Mouse (Mus musculus): ENCODE results near the gene Npm1. TPM values are rescaled to one million over a fixed set of nuclear protein-coding genes. Genes with fewer than 3 reads are reported as not detected.

The Npm1 gene
- total RNA-seq, 1 experiment = 2,502 TPM

DNA sequence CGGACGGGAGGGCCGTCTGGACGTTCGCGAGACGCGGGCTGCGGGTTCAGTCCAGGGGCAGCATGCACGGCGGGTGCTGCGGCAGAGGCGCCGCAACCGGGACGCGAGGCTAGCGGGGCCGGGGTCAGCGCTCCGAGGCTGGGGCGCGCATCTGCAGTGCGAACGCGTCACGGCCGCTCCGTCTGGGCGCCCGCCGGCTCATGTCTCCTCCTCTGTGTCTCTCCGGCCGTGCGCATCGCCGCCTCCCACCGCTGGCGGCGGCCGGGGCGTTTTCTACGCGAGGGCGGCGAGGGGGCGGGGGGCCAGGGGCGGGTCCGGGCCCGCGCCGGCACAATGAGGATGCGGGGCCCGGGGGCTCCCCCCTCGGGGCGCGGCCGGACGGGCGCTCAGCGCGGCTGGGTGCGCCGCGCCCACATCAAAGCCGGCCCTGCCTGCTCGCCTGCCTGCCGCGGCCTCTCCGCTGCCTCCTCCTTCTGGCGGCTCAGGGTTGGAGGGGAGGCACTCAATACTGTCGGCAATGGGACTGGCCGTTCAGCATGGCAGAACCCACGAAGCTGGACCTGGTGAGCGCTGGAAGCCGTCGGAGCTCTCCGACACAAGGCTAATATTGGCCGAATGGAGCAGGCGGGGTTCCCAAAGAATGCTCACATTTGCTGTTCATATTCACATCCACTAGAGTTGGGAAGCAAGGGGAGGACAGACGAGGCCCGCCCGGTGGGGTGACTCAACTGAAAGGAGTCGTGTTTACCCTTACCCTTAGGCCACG, 15.3 kb downstream of the Npm1 start:
- Histone ChIP-seq H3K9me3 (ENCODE audit: control insufficient read depth, insufficient read depth, low read depth, low read length) (no peaks in the 10 kb centered on the region), H3K27ac (ENCODE audit: insufficient read depth, low read depth, low read length, poor library complexity, severe bottlenecking) (no peak overlapping the region), H3K36me3 (ENCODE audit: control insufficient read depth, insufficient read depth, low read length, poor library complexity, severe bottlenecking) (peaks cover 10% of the 10 kb centered on the region), H3K9ac (ENCODE audit: insufficient read depth, low read depth, low read length, poor library complexity, severe bottlenecking) (peak overlapping the region; percentile 45), H3K4me1 (ENCODE audit: control insufficient read depth in 2 of 2, insufficient read depth in 2 of 2, low read length in 2 of 2, poor library complexity in 1 of 2) (peaks cover 2 to 22% of the 10 kb centered on the region in 2 experiments; a peak in 3 of 4 replicates), H3K4me3 (ENCODE audit: insufficient read depth in 1 of 2, low read depth in 1 of 2, low read length in 2 of 2, poor library complexity in 1 of 2, severe bottlenecking in 1 of 2) (peak overlapping the region; percentile 54 to 78)
- TF ChIP-seq ZNF384 (IDR thresholded peaks at IDR 0.05; ENCODE audit: low read depth, low read length) = no peak
- TF ChIP-seq CHD2 (IDR thresholded peaks at IDR 0.05; ENCODE audit: low read depth, low read length) = no peak; the same call in 1 of the 2 replicates
- TF ChIP-seq HCFC1 (IDR thresholded peaks at IDR 0.05; ENCODE audit: borderline replicate concordance, insufficient read depth, low read length) = no peak
- no peak for TF ChIP-seq ZC3H11A (IDR thresholded peaks at IDR 0.05; ENCODE audit: borderline replicate concordance, low read depth, low read length)
- no peak for TF ChIP-seq MAFK (IDR thresholded peaks at IDR 0.05; ENCODE audit: insufficient read depth, low read depth, low read length)
- DNase-seq (ENCODE audit: low read depth, low spot score) = no peak
- in situ Hi-C loops (cut with MboI; ENCODE audit: low sequenced_read_pairs in 2 of 2, unreplicated experiment in 2 of 2) = no loop called here

DNA sequence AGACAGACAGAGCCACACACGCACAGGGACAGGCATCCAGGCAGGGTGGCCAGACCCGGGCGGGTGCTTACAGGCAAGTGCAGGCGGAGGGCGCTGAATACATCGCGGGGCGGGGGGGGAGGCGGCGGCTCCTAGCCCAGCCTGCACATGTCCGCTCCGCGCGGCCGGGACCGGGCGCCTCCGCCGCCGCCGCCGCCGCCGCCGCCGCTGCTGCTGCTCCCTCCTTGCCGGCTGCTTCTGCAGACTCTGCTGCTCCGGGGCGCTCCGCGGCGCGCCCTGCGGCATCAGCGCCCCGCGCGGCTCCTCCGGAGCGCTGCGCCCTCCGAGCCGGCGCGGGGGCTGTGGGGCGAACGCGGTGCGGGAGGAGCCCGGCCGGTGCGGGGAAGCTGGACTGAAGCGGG, 15.8 kb downstream of the Npm1 start, which contains the start of gene Fgf18:
Gene Fgf18, minus strand, starts transcription at position 230 of the 401 bp plus-strand sequence.
- in situ Hi-C loops (cut with MboI; ENCODE audit: low sequenced_read_pairs in 2 of 2, unreplicated experiment in 2 of 2) = no loop called here
- Histone ChIP-seq H3K4me3 (ENCODE audit: insufficient read depth in 1 of 2, low read depth in 1 of 2, low read length in 2 of 2, poor library complexity in 1 of 2, severe bottlenecking in 1 of 2) (peak within 1 kb of the TSS; percentile 54 to 78), H3K9me3 (ENCODE audit: control insufficient read depth, insufficient read depth, low read depth, low read length) (no peaks in the 10 kb centered on the region), H3K27ac (ENCODE audit: insufficient read depth, low read depth, low read length, poor library complexity, severe bottlenecking) (no peak within 1 kb of the TSS), H3K9ac (ENCODE audit: insufficient read depth, low read depth, low read length, poor library complexity, severe bottlenecking) (peak within 1 kb of the TSS; percentile 45), H3K4me1 (ENCODE audit: control insufficient read depth in 2 of 2, insufficient read depth in 2 of 2, low read length in 2 of 2, poor library complexity in 1 of 2) (peaks cover 2 to 22% of the 10 kb centered on the region in 2 experiments; a peak in 3 of 4 replicates), H3K36me3 (ENCODE audit: control insufficient read depth, insufficient read depth, low read length, poor library complexity, severe bottlenecking) (peaks cover 10% of the 10 kb centered on the region)
- no peak for TF ChIP-seq CHD2 (IDR thresholded peaks at IDR 0.05; ENCODE audit: low read depth, low read length)
- no peak for TF ChIP-seq HCFC1 (IDR thresholded peaks at IDR 0.05; ENCODE audit: borderline replicate concordance, insufficient read depth, low read length)
- no peak for TF ChIP-seq MAFK (IDR thresholded peaks at IDR 0.05; ENCODE audit: insufficient read depth, low read depth, low read length)
- TF ChIP-seq ZC3H11A (IDR thresholded peaks at IDR 0.05; ENCODE audit: borderline replicate concordance, low read depth, low read length) = no peak
- no peak for TF ChIP-seq ZNF384 (IDR thresholded peaks at IDR 0.05; ENCODE audit: low read depth, low read length)
- no peak for DNase-seq (ENCODE audit: low read depth, low spot score)

DNA sequence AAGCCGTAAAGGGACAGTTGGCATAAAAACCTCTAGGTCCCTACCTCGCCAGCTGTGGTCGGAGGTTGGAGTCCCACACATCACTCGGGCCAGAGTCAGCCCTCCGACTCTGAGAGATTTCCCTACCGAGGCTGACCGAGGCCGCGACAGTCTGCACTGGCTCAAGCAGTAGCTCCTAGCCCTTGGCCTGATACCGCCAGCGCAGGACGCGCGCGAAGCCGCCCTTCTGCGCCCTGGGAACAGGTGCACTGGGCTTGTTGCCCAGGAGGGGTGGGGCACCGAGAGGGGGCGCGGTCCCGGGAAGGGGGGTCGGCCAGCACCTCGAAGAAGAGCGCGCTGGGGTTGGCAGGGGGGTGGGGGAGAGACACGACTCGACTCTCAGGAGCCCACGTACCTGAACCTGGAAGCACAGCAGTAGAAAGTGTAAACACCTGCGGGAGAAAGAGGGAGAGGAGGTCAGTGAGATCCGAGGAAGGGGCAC, 16.3 kb downstream of the Npm1 start:
- H3K27ac ChIP-seq (ENCODE audit: insufficient read depth, low read depth, low read length, poor library complexity, severe bottlenecking) = no peak overlapping the region
- H3K4me3 ChIP-seq (ENCODE audit: insufficient read depth in 1 of 2, low read depth in 1 of 2, low read length in 2 of 2, poor library complexity in 1 of 2, severe bottlenecking in 1 of 2) = peak overlapping the region; percentile 54 to 78; a peak in 3 of 4 replicates
- peaks cover 2 to 22% of the 10 kb centered on the region in 2 experiments; a peak in 3 of 4 replicates for H3K4me1 ChIP-seq (ENCODE audit: control insufficient read depth in 2 of 2, insufficient read depth in 2 of 2, low read length in 2 of 2, poor library complexity in 1 of 2)
- H3K9me3 ChIP-seq (ENCODE audit: control insufficient read depth, insufficient read depth, low read depth, low read length) = no peaks in the 10 kb centered on the region
- DNase-seq (ENCODE audit: low read depth, low spot score) = no peak
- in situ Hi-C loops (cut with MboI; ENCODE audit: low sequenced_read_pairs in 2 of 2, unreplicated experiment in 2 of 2) = no loop called here
- H3K9ac ChIP-seq (ENCODE audit: insufficient read depth, low read depth, low read length, poor library complexity, severe bottlenecking) = no peak overlapping the region
- H3K36me3 ChIP-seq (ENCODE audit: control insufficient read depth, insufficient read depth, low read length, poor library complexity, severe bottlenecking) = peaks cover 10% of the 10 kb centered on the region
- TF ChIP-seq MAFK (IDR thresholded peaks at IDR 0.05; ENCODE audit: insufficient read depth, low read depth, low read length) = no peak
- TF ChIP-seq CHD2 (IDR thresholded peaks at IDR 0.05; ENCODE audit: low read depth, low read length) = no peak
- no peak for TF ChIP-seq ZNF384 (IDR thresholded peaks at IDR 0.05; ENCODE audit: low read depth, low read length)
- TF ChIP-seq ZC3H11A (IDR thresholded peaks at IDR 0.05; ENCODE audit: borderline replicate concordance, low read depth, low read length) = no peak
- no peak for TF ChIP-seq HCFC1 (IDR thresholded peaks at IDR 0.05; ENCODE audit: borderline replicate concordance, insufficient read depth, low read length)

DNA sequence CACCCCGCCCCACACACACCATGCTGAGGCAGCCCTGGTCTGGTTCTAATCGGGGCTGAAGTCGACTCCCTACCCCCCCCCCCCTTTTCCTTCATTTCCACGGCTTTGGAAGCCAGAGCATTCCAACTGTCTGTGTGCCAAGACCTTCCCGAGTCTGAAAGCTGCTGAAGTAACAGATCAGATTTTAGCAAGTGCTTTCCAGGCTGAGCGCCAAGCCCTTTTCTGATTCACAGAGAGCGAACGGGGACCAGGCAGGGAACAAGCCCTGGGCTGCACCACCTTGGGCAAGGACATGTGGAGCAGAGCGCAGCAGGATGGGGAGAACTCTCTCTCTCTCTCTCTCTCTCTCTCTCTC, 16.9 kb downstream of the Npm1 start:
- in situ Hi-C loops (cut with MboI; ENCODE audit: low sequenced_read_pairs in 2 of 2, unreplicated experiment in 2 of 2) = no loop called here
- no peaks in the 10 kb centered on the region for H3K9me3 ChIP-seq (ENCODE audit: control insufficient read depth, insufficient read depth, low read depth, low read length)
- TF ChIP-seq ZC3H11A (IDR thresholded peaks at IDR 0.05; ENCODE audit: borderline replicate concordance, low read depth, low read length) (no peak), HCFC1 (IDR thresholded peaks at IDR 0.05; ENCODE audit: borderline replicate concordance, insufficient read depth, low read length) (no peak), MAFK (IDR thresholded peaks at IDR 0.05; ENCODE audit: insufficient read depth, low read depth, low read length) (no peak), CHD2 (IDR thresholded peaks at IDR 0.05; ENCODE audit: low read depth, low read length) (no peak), ZNF384 (IDR thresholded peaks at IDR 0.05; ENCODE audit: low read depth, low read length) (no peak)
- no peak overlapping the region for H3K9ac ChIP-seq (ENCODE audit: insufficient read depth, low read depth, low read length, poor library complexity, severe bottlenecking)
- H3K27ac ChIP-seq (ENCODE audit: insufficient read depth, low read depth, low read length, poor library complexity, severe bottlenecking) = no peak overlapping the region
- H3K4me3 ChIP-seq (ENCODE audit: insufficient read depth in 1 of 2, low read depth in 1 of 2, low read length in 2 of 2, poor library complexity in 1 of 2, severe bottlenecking in 1 of 2) = no peak overlapping the region
- no peak for DNase-seq (ENCODE audit: low read depth, low spot score)
- peaks cover 2 to 22% of the 10 kb centered on the region in 2 experiments; a peak in 3 of 4 replicates for H3K4me1 ChIP-seq (ENCODE audit: control insufficient read depth in 2 of 2, insufficient read depth in 2 of 2, low read length in 2 of 2, poor library complexity in 1 of 2)
- peaks cover 9% of the 10 kb centered on the region for H3K36me3 ChIP-seq (ENCODE audit: control insufficient read depth, insufficient read depth, low read length, poor library complexity, severe bottlenecking)

Data from ES-E14 (cell line).